Mouse (Mus musculus): ENCODE results near the gene Taar6. TPM values are rescaled to one million over a fixed set of nuclear protein-coding genes. Genes with fewer than 3 reads are reported as not detected.

Taar6 gene
- polyA plus RNA-seq, 1 experiment from 2014 or later: not detected

Other genes with a start within 250 kb of the Taar6 start
- gene Rps12, start 198.4 kb downstream of the Taar6 start, polyA plus RNA-seq (2016; fragmentation: Nextera tagmentation; extraction: Ambion mirVana): 192 and 199 TPM in 2 replicates
- gene Slc18b1, start 188.7 kb downstream of the Taar6 start, polyA plus RNA-seq (2016; fragmentation: Nextera tagmentation; extraction: Ambion mirVana): 2.6 and 3.4 TPM in 2 replicates
- gene Vnn3, start 134.2 kb downstream of the Taar6 start, polyA plus RNA-seq (2016; fragmentation: Nextera tagmentation; extraction: Ambion mirVana): 0.07 TPM in 1 of 2 replicates, not detected in the other
- gene Vnn1, start 91.0 kb downstream of the Taar6 start, polyA plus RNA-seq (2016; fragmentation: Nextera tagmentation; extraction: Ambion mirVana): 0.94 and 1.1 TPM in 2 replicates
- not detected in 2 replicates for gene Taar1, start 65.3 kb downstream of the Taar6 start, polyA plus RNA-seq (2016; fragmentation: Nextera tagmentation; extraction: Ambion mirVana)
- gene Taar2, start 47.1 kb downstream of the Taar6 start, polyA plus RNA-seq (2016; fragmentation: Nextera tagmentation; extraction: Ambion mirVana): not detected in 2 replicates
- not detected in 2 replicates for gene Taar3, start 36.1 kb downstream of the Taar6 start, polyA plus RNA-seq (2016; fragmentation: Nextera tagmentation; extraction: Ambion mirVana)
- gene Taar4, start 25.2 kb downstream of the Taar6 start, polyA plus RNA-seq (2016; fragmentation: Nextera tagmentation; extraction: Ambion mirVana): not detected in 2 replicates
- gene Taar5, start 14.9 kb downstream of the Taar6 start, polyA plus RNA-seq (2016; fragmentation: Nextera tagmentation; extraction: Ambion mirVana): not detected in 2 replicates
- gene Taar7a, start 7.8 kb upstream of the Taar6 start, polyA plus RNA-seq (2016; fragmentation: Nextera tagmentation; extraction: Ambion mirVana): not detected in 2 replicates
- gene Taar7b, start 14.3 kb upstream of the Taar6 start, polyA plus RNA-seq (2016; fragmentation: Nextera tagmentation; extraction: Ambion mirVana): not detected in 2 replicates
- gene Taar7d, start 41.6 kb upstream of the Taar6 start, polyA plus RNA-seq (2016; fragmentation: Nextera tagmentation; extraction: Ambion mirVana): not detected in 2 replicates
- not detected in 2 replicates for gene Taar7e, start 52.0 kb upstream of the Taar6 start, polyA plus RNA-seq (2016; fragmentation: Nextera tagmentation; extraction: Ambion mirVana)
- not detected in 2 replicates for gene Taar7f, start 63.9 kb upstream of the Taar6 start, polyA plus RNA-seq (2016; fragmentation: Nextera tagmentation; extraction: Ambion mirVana)
- gene Taar8a, start 90.9 kb upstream of the Taar6 start, polyA plus RNA-seq (2016; fragmentation: Nextera tagmentation; extraction: Ambion mirVana): not detected in 2 replicates
- not detected in 2 replicates for gene Taar8b, start 106.6 kb upstream of the Taar6 start, polyA plus RNA-seq (2016; fragmentation: Nextera tagmentation; extraction: Ambion mirVana)
- gene Taar8c, start 116.3 kb upstream of the Taar6 start, polyA plus RNA-seq (2016; fragmentation: Nextera tagmentation; extraction: Ambion mirVana): not detected in 2 replicates
- not detected in 2 replicates for gene Taar9, start 123.9 kb upstream of the Taar6 start, polyA plus RNA-seq (2016; fragmentation: Nextera tagmentation; extraction: Ambion mirVana)
- gene Stx7, start 163.7 kb upstream of the Taar6 start, polyA plus RNA-seq (2016; fragmentation: Nextera tagmentation; extraction: Ambion mirVana): 34.0 TPM in 2 replicates
- 1.0 and 1.1 TPM in 2 replicates for gene Moxd1, start 237.9 kb upstream of the Taar6 start, polyA plus RNA-seq (2016; fragmentation: Nextera tagmentation; extraction: Ambion mirVana)